Mouse (Mus musculus) stomach, embryonic 14.5 days (tissue): ENCODE measurements around the gene Mob3b. TPM values are rescaled to one million over a fixed set of nuclear protein-coding genes. Genes with fewer than 3 reads are reported as not detected.
A peak's percentile ranks its signal among the peaks of the same experiment; 100 is the strongest.

Experiments used
- ATAC-seq: fragments of 200-750 bp; cut with Nextera tagmentation; 2 replicates; pipeline ENCODE4 v1.8.0; 2017; ENCODE audit warnings: low read depth, moderate TSS enrichment; ENCODE audit not compliant: insufficient number of reproducible peaks, insufficient read depth, low FRiP score
- H3K27ac ChIP-seq: fragments of 300-500 bp; sonication (generic); 2 replicates; pipeline ENCODE4 v1.5.1; 2014; ENCODE audit warnings: mild to moderate bottlenecking, low read length, moderate library complexity, mixed read lengths
- H3K27me3 ChIP-seq: fragments of 300-500 bp; sonication (generic); 2 replicates; pipeline ENCODE4 v1.6.1; 2014; ENCODE audit warnings: low read length, control low read depth, mixed read lengths; ENCODE audit not compliant: control insufficient read depth, insufficient read depth
- H3K36me3 ChIP-seq: fragments of 300-500 bp; sonication (generic); 2 replicates; pipeline ENCODE4 v1.6.1; 2014; ENCODE audit warnings: mild to moderate bottlenecking, control low read depth, low read length, moderate library complexity, mixed read lengths; ENCODE audit not compliant: control insufficient read depth, insufficient read depth
- H3K4me1 ChIP-seq: fragments of 300-500 bp; sonication (generic); 2 replicates; pipeline ENCODE4 v1.6.1; 2014; ENCODE audit warnings: low read length, control low read depth, mixed read lengths; ENCODE audit not compliant: control insufficient read depth, insufficient read depth
- H3K4me2 ChIP-seq: fragments of 300-500 bp; sonication (generic); replicated peaks from 2 replicates; pipeline ENCODE4 v1.6.1; 2014; ENCODE audit warnings: low read depth, low read length, control low read depth
- H3K4me3 ChIP-seq: fragments of 300-500 bp; sonication (generic); 2 replicates; pipeline ENCODE4 v1.5.1; 2014; ENCODE audit warnings: low read depth, low read length, control low read depth
- H3K9ac ChIP-seq: fragments of 300-500 bp; sonication (generic); replicated peaks from 2 replicates; pipeline ENCODE4 v1.6.1; 2014; ENCODE audit warnings: low read depth, mild to moderate bottlenecking, control low read depth, low read length, moderate library complexity, mixed read lengths
- H3K9me3 ChIP-seq: fragments of 300-500 bp; sonication (generic); 2 replicates; pipeline ENCODE4 v1.6.1; 2016; ENCODE audit warnings: low read depth, low read length, control low read depth; ENCODE audit not compliant: control insufficient read depth
- WGBS: fragments of 180-500 bp; shearing (Covaris S2); extraction: QIAGEN DNeasy Blood & Tissue Kit; methylation state at CpG from one replicate; pipeline ENCODE4 v1.1.7; 2014; 5-methylcytosine and 5-hydroxymethylcytosine counted together
- polyA plus RNA-seq: library from polyadenylated mRNA; unstranded; fragments of >200 nt; fragmentation: Nextera tagmentation; extraction: Ambion mirVana; gene quantifications from 2 replicates; pipeline ENCODE4 v1.2.1, GENCODE M21; 2014

Mob3b gene
- polyA plus RNA-seq, 1 experiment from 2014 or later = 23.6 TPM

GRCm38 (mm10) chr4:35118851-35119250 lies 38.4 kb downstream of the Mob3b start:
- Histone ChIP-seq H3K27me3 (no peaks in the 10 kb centered on the region), H3K4me3 (no peak overlapping the region), H3K36me3 (no peaks in the 10 kb centered on the region), H3K27ac (0 out of 2 replicates have a peak overlapping the region, but pooled peaks have one; percentile 2), H3K9ac (no peak overlapping the region), H3K4me1 (peaks cover 34% of the 10 kb centered on the region), H3K9me3 (no peaks in the 10 kb centered on the region), H3K4me2 (no peak overlapping the region)
- WGBS = 62% methylated on average over 2 of the region's 2 CpGs
- ATAC-seq = no peak

- no peak overlapping the region for H3K4me3 ChIP-seq
- no peak overlapping the region for H3K9ac ChIP-seq
- H3K4me1 ChIP-seq = peaks cover 30% of the 10 kb centered on the region
- no peak overlapping the region for H3K27ac ChIP-seq
- H3K36me3 ChIP-seq = no peaks in the 10 kb centered on the region
- no peak for ATAC-seq
- H3K27me3 ChIP-seq = no peaks in the 10 kb centered on the region
- no peak overlapping the region for H3K4me2 ChIP-seq
- 93% methylated on average over 3 of the region's 3 CpGs for WGBS
- no peaks in the 10 kb centered on the region for H3K9me3 ChIP-seq
These were observed 40.1 kb downstream of the Mob3b start for GRCm38 (mm10) chr4:35117144-35117543.

DNA sequence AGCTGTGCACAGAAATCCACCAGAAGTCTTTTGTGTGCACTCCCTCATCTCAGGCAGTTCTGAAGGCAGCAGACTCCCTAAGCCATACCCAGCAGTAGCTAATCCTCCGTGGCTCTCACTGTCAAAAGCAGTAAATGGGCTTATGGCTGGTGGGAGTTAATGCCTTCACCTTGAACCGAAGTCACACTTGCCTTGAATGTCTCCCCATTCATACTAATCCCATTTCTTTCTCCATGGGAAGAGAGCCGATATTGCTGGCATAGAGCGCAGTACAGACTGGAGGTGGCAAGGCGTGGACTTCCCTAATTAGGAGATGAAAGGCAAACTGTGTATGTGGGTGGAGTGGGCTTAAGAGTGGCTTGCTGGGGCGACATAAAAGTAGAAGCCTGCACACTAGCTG lies 41.4 kb downstream of the Mob3b start:
- Histone ChIP-seq H3K9me3 (no peaks in the 10 kb centered on the region), H3K4me2 (no peak overlapping the region), H3K27ac (no peak overlapping the region), H3K36me3 (no peaks in the 10 kb centered on the region), H3K9ac (no peak overlapping the region), H3K4me1 (peaks cover 20% of the 10 kb centered on the region), H3K4me3 (no peak overlapping the region), H3K27me3 (no peaks in the 10 kb centered on the region)
- ATAC-seq = no peak
- 71% methylated on average over 6 of the region's 6 CpGs for WGBS

- Histone ChIP-seq H3K27me3 (no peaks in the 10 kb centered on the region), H3K4me2 (no peak overlapping the region), H3K9me3 (no peaks in the 10 kb centered on the region), H3K4me3 (no peak overlapping the region), H3K27ac (no peak overlapping the region), H3K9ac (no peak overlapping the region), H3K4me1 (peaks cover 19% of the 10 kb centered on the region; the same call in 1 of the 2 replicates), H3K36me3 (no peaks in the 10 kb centered on the region)
- ATAC-seq = no peak
- WGBS = 90% methylated on average over 2 of the region's 2 CpGs
These were observed 42.3 kb downstream of the Mob3b start for GRCm38 (mm10) chr4:35114950-35115349.

GRCm38 (mm10) chr4:35113516-35114248 lies 43.6 kb downstream of the Mob3b start:
- ATAC-seq = no peak; the same call in 1 of the 2 replicates
- H3K4me1 ChIP-seq = peaks cover 12% of the 10 kb centered on the region; the same call in 1 of the 2 replicates
- H3K36me3 ChIP-seq = no peaks in the 10 kb centered on the region
- no peak overlapping the region for H3K4me3 ChIP-seq
- 50% methylated on average over 13 of the region's 13 CpGs for WGBS
- no peak overlapping the region for H3K4me2 ChIP-seq
- H3K9me3 ChIP-seq = no peaks in the 10 kb centered on the region
- no peak overlapping the region for H3K9ac ChIP-seq
- H3K27me3 ChIP-seq = no peaks in the 10 kb centered on the region
- H3K27ac ChIP-seq = no peak overlapping the region; the same call in 1 of the 2 replicates

GRCm38 (mm10) chr4:35112452-35112851 lies 44.8 kb downstream of the Mob3b start:
- no peak for ATAC-seq
- no peaks in the 10 kb centered on the region for H3K27me3 ChIP-seq
- H3K9me3 ChIP-seq = no peaks in the 10 kb centered on the region
- H3K4me2 ChIP-seq = no peak overlapping the region
- H3K36me3 ChIP-seq = no peaks in the 10 kb centered on the region
- 76% methylated on average over 4 of the region's 4 CpGs for WGBS
- no peak overlapping the region for H3K4me3 ChIP-seq
- H3K4me1 ChIP-seq = peaks cover 12% of the 10 kb centered on the region; the same call in 1 of the 2 replicates
- no peak overlapping the region for H3K9ac ChIP-seq
- H3K27ac ChIP-seq = no peak overlapping the region

GRCm38 (mm10) chr4:35105115-35105773 lies 52.0 kb downstream of the Mob3b start:
- Histone ChIP-seq H3K36me3 (no peaks in the 10 kb centered on the region), H3K4me3 (no peak overlapping the region), H3K27ac (no peak overlapping the region), H3K9me3 (no peaks in the 10 kb centered on the region), H3K27me3 (no peaks in the 10 kb centered on the region), H3K4me2 (no peak overlapping the region), H3K9ac (no peak overlapping the region), H3K4me1 (peaks cover 10% of the 10 kb centered on the region; the same call in 1 of the 2 replicates)
- ATAC-seq = no peak
- 80% methylated on average over 14 of the region's 14 CpGs for WGBS

DNA sequence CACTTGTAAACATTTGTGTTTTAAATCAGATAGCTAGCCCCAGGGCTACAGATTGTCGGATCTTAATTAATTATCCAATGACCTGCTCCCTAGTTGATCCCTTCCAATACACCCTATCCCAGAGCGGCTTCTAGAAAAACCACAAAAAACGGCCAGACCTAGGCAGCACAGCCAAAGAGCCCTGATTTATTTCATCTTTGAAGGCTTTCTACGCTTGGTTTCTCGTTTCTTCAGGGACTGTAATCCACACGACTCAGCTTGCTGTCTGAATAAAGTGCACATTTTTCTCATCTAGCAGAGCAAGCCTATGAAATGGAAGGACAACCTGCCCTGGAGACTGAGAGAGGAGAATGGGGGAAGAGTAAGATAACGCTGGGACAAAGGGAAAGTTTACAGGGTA lies 56.1 kb downstream of the Mob3b start:
- no peak for ATAC-seq
- Histone ChIP-seq H3K36me3 (no peaks in the 10 kb centered on the region), H3K4me3 (no peak overlapping the region), H3K4me1 (peaks cover 36% of the 10 kb centered on the region; the same call in 1 of the 2 replicates), H3K27ac (0 out of 2 replicates have a peak overlapping the region, but pooled peaks have one; percentile 16), H3K27me3 (no peaks in the 10 kb centered on the region), H3K4me2 (no peak overlapping the region), H3K9me3 (no peaks in the 10 kb centered on the region), H3K9ac (no peak overlapping the region)
- WGBS = 31% methylated on average over 7 of the region's 7 CpGs
